ENCODE assay signal across 8 mouse cellular contexts in the genomic region with DNA sequence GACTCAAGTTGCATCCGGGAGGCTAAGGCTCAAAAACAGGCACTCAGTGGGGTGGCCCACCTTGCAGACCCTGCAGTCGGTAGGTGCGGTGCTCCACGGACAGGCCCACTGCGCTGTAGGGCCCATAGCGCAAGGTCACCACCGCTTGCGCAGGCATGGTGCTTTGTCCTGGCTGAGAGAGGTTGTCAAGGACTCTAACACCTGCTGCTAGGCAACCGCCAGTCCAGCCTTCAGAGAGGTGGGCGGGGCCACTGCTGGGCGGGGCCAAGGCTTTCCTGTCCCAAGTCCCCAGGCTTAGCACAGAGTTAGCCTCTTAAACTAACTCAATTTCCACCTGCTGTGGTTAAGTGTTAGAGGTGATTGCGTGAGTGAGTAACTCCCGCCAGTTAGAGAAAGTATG. TPM values are rescaled to one million over a fixed set of nuclear protein-coding genes. Genes with fewer than 3 reads are reported as not detected.
DNase-seq lines count a peak whose midpoint lies in the region; ATAC-seq and TF ChIP-seq lines count a peak whose summit lies in the region.

TSS of gene 1700024G13Rik (minus strand) at position 196 of the 400 bp plus-strand sequence.

- peak; percentile 96 for ATAC-seq in lung, postnatal 0 days

- DNase-seq in A20 (ENCODE audit: low read depth, low spot score) = peak; percentile 65
- DNase-seq in brain, embryonic 14.5 days (ENCODE audit: low read depth) = peak; percentile 85
- DNase-seq in heart, adult 9 months (ENCODE audit: low spot score in 2 of 2) = peak; percentile 4 to 38
- peak; percentile 52 to 71 for DNase-seq in kidney, adult 8-10 months
- peak; percentile 83 for DNase-seq in lung, postnatal 0 days (ENCODE audit: low spot score)
- DNase-seq in retina, postnatal 7 days (ENCODE audit: low read depth, low spot score) = peak; percentile 64
- DNase-seq in layer of hippocampus, adult 9-10 months (ENCODE audit: low spot score) = no peak
- DNase-seq in cerebellum, adult 11 months = no peak

- no peak within 1 kb of the TSS for H3K4me3 ChIP-seq in lung, postnatal 0 days (ENCODE audit: low read depth, low read length)

- WGBS in lung, postnatal 0 days = 2% methylated on average over 13 of the region's 13 CpGs

- TF ChIP-seq POLR2A in brain, embryonic 14.5 days (IDR thresholded peaks at IDR 0.05; ENCODE audit: borderline replicate concordance, extremely low read depth, insufficient read depth, insufficient read length, poor library complexity, severe bottlenecking) = no peak

- no peak for TF ChIP-seq EP300 in lung, postnatal 0 days (IDR thresholded peaks at IDR 0.05)

- no peak within 1 kb of the TSS for H3K4me2 ChIP-seq in lung, postnatal 0 days (replicated peaks; ENCODE audit: low read depth, low read length)

- no peak for TF ChIP-seq CTCF in brain, embryonic 14.5 days (IDR thresholded peaks at IDR 0.05; ENCODE audit: borderline replicate concordance, extremely low read depth, insufficient read depth, insufficient read length)
- no peak for TF ChIP-seq CTCF in lung, postnatal 0 days (IDR thresholded peaks at IDR 0.05)

- no peak within 1 kb of the TSS for H3K9ac ChIP-seq in lung, postnatal 0 days (replicated peaks; ENCODE audit: low read depth)

- no peaks in the 10 kb centered on the region for H3K36me3 ChIP-seq in lung, postnatal 0 days (ENCODE audit: insufficient read depth, low read length)

- no peaks in the 10 kb centered on the region for H3K9me3 ChIP-seq in lung, postnatal 0 days (ENCODE audit: low read length)

- no peaks in the 10 kb centered on the region for H3K4me1 ChIP-seq in lung, postnatal 0 days (ENCODE audit: insufficient read depth, low read depth, low read length)

- no peak within 1 kb of the TSS for H3K27ac ChIP-seq in lung, postnatal 0 days (ENCODE audit: low read length)

- H3K27me3 ChIP-seq in lung, postnatal 0 days (replicated peaks; ENCODE audit: insufficient read depth, low read length) = no peaks in the 10 kb centered on the region

RNA-seq across cellular contexts. Expression of gene 1700024G13Rik, which starts in this region (rescaled TPM):
- 0.48 and 0.67 TPM in 2 replicates for polyA plus RNA-seq in brain, embryonic 14.5 days (2012; rRNA removed)
- polyA plus RNA-seq in lung, postnatal 0 days (2015; fragmentation: Nextera tagmentation; extraction: Ambion mirVana) = 7.8 and 9.5 TPM in 2 replicates

Comparison
In these comparisons a context has a peak if more than half of its experiments do, and no peak if none do; other contexts are left out.
1. Peak in DNase-seq in brain, embryonic 14.5 days; RNA of the gene not detected or under 1 TPM.
2. DNase-seq: peak in A20 (single experiment), heart, adult 9 months (2 of 2), kidney, adult 8-10 months (2 of 2), lung, postnatal 0 days (single experiment) and retina, postnatal 7 days (single experiment); none in layer of hippocampus, adult 9-10 months (single experiment) and cerebellum, adult 11 months (single experiment).